Mouse (Mus musculus) embryonic fibroblast, embryonic 13.5 days (primary cell): Measurements from ENCODE around the gene Gucy2d.

ENCODE experiments used
- CTCF ChIP-seq: IDR thresholded peaks from 2 replicates; pipeline ENCODE4 v1.5.1; 2011; ENCODE audit warnings: mild to moderate bottlenecking, control low read depth, low read length, moderate library complexity, borderline replicate concordance; ENCODE audit not compliant: insufficient read depth
- POLR2A ChIP-seq: IDR thresholded peaks from 2 replicates; pipeline ENCODE4 v1.6.1; 2011; ENCODE audit warnings: low read depth, mild to moderate bottlenecking, control low read depth, low read length, moderate library complexity

- TF ChIP-seq CTCF (no peak), POLR2A (no peak)
These were observed 44.7 kb downstream of the Gucy2d start for GRCm38 (mm10) chr7:98484878-98485277.
